In the genomic region with DNA sequence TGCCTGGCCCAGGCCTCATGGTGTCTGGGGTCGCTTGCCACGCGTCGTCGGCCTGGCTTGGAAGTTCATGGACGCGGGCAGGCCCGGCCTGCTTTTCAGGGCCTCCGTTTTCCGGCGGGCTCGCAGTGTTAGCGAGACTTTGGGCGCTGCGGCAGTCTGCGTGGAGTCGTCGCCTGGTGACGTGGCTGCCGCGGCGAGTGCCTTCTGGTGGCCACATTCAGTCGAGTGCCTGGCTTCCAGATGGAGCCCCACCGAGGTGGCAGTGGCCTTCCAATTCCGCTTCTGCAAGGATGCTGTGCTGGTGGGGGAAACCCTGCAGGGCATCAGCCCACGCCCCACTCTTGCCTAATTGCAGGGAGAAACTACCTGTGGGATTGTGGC, we compare ENCODE assay signal across 7 mouse cellular contexts.
DNase-seq lines count a peak whose midpoint lies in the region; ATAC-seq and TF ChIP-seq lines count a peak whose summit lies in the region.
"Not testable (repeated sequence)": the region's sequence is repeated elsewhere in the genome, so short reads cannot be mapped to it uniquely, and the experiment has no call there.

No protein-coding gene starts in this region.

- ATAC-seq in embryonic facial prominence, embryonic 13.5 days (ENCODE audit: insufficient number of reproducible peaks, insufficient read depth, low FRiP score, low TSS enrichment, low read depth) = not testable (repeated sequence)
- peak; percentile 53 for ATAC-seq in inflammation-experienced regulatory T-cells, adult 6 months
- ATAC-seq in limb, embryonic 13.5 days (ENCODE audit: low FRiP score, low read depth) = peak; percentile 75; the same call in 1 of the 2 replicates
- ATAC-seq in neural tube, embryonic 15.5 days (ENCODE audit: low FRiP score) = peak; percentile 85

- H3K36me3 ChIP-seq in embryonic facial prominence, embryonic 13.5 days = peaks cover 16% of the 10 kb centered on the region
- H3K36me3 ChIP-seq in heart, adult 2 months (ENCODE audit: control insufficient read depth, insufficient read depth, low read length); macrophage (ENCODE audit: inconsistent target); neural tube, embryonic 15.5 days: not testable (repeated sequence)
- H3K36me3 ChIP-seq in limb, embryonic 13.5 days = peaks cover 19% of the 10 kb centered on the region

- not testable (repeated sequence) for H3K79me2 ChIP-seq in heart, adult 2 months (replicated peaks; ENCODE audit: control insufficient read depth, insufficient read depth, low read length); macrophage (ENCODE audit: inconsistent target)

- TF ChIP-seq CTCF in bone marrow macrophage, adult 2 months (IDR thresholded peaks at IDR 0.05; ENCODE audit: low read depth, low read length); heart, adult 2 months (IDR thresholded peaks at IDR 0.05): not testable (repeated sequence)

- 21% methylated on average over 26 of the region's 26 CpGs for WGBS in embryonic facial prominence, embryonic 13.5 days
- 21% methylated on average over 26 of the region's 26 CpGs for WGBS in heart, adult 2 months
- WGBS in limb, embryonic 13.5 days = 19% methylated on average over 26 of the region's 26 CpGs
- 23% methylated on average over 22 of the region's 26 CpGs for WGBS in macrophage (ENCODE audit: missing documents)
- WGBS in neural tube, embryonic 15.5 days = 23% methylated on average over 26 of the region's 26 CpGs

- peak overlapping the region; percentile 60 for H3K4me3 ChIP-seq in bone marrow macrophage, adult 2 months (ENCODE audit: insufficient read depth, low read length)
- peak overlapping the region; percentile 53 for H3K4me3 ChIP-seq in embryonic facial prominence, embryonic 13.5 days
- H3K4me3 ChIP-seq in heart, adult 2 months = peak overlapping the region; percentile 54
- peak overlapping the region; percentile 55 for H3K4me3 ChIP-seq in limb, embryonic 13.5 days
- peak overlapping the region; percentile 7; the same call in 1 of the 2 replicates for H3K4me3 ChIP-seq in macrophage (ENCODE audit: inconsistent target)
- peak overlapping the region; percentile 50 for H3K4me3 ChIP-seq in neural tube, embryonic 15.5 days (replicated peaks)

- peak overlapping the region; percentile 73 for H3K4me2 ChIP-seq in embryonic facial prominence, embryonic 13.5 days
- peak overlapping the region; percentile 71 for H3K4me2 ChIP-seq in limb, embryonic 13.5 days (replicated peaks)
- peak overlapping the region; percentile 78 for H3K4me2 ChIP-seq in neural tube, embryonic 15.5 days

- intact Hi-C loops in heart, adult 2 months (cut with DNase I) = not testable (repeated sequence)

- H3K27me3 ChIP-seq in embryonic facial prominence, embryonic 13.5 days; heart, adult 2 months (ENCODE audit: control insufficient read depth, insufficient read depth, low read length); limb, embryonic 13.5 days; neural tube, embryonic 15.5 days (replicated peaks): not testable (repeated sequence)

- peaks cover 19% of the 10 kb centered on the region for H3K9me3 ChIP-seq in embryonic facial prominence, embryonic 13.5 days
- peaks cover 15% of the 10 kb centered on the region for H3K9me3 ChIP-seq in limb, embryonic 13.5 days
- H3K9me3 ChIP-seq in neural tube, embryonic 15.5 days (replicated peaks) = not testable (repeated sequence)

- not testable (repeated sequence) for TF ChIP-seq EP300 in heart, adult 2 months (IDR thresholded peaks at IDR 0.05; ENCODE audit: insufficient read depth, low read depth, low read length)

- not testable (repeated sequence) for H3K4me1 ChIP-seq in bone marrow macrophage, adult 2 months (ENCODE audit: control insufficient read depth, insufficient read depth, low read length); embryonic facial prominence, embryonic 13.5 days; heart, adult 2 months (ENCODE audit: control insufficient read depth, insufficient read depth, low read length); limb, embryonic 13.5 days; neural tube, embryonic 15.5 days

- peak overlapping the region; percentile 78 for H3K9ac ChIP-seq in embryonic facial prominence, embryonic 13.5 days
- H3K9ac ChIP-seq in heart, adult 2 months (ENCODE audit: low read depth, low read length) = peak overlapping the region; percentile 94
- H3K9ac ChIP-seq in limb, embryonic 13.5 days = peak overlapping the region; percentile 75
- peak overlapping the region; percentile 55 for H3K9ac ChIP-seq in neural tube, embryonic 15.5 days (replicated peaks)

- TF ChIP-seq POLR2A in bone marrow macrophage, adult 2 months (IDR thresholded peaks at IDR 0.05; ENCODE audit: borderline replicate concordance, low read depth, low read length); heart, adult 2 months (IDR thresholded peaks at IDR 0.05; ENCODE audit: insufficient read depth, low read depth, low read length): not testable (repeated sequence)

- H3K27ac ChIP-seq in bone marrow macrophage, adult 2 months (ENCODE audit: insufficient read depth, low read depth, low read length); embryonic facial prominence, embryonic 13.5 days; heart, adult 2 months; limb, embryonic 13.5 days; macrophage; neural tube, embryonic 15.5 days (replicated peaks): not testable (repeated sequence)

- DNase-seq in heart, adult 2 months = not testable (repeated sequence)

Comparison
In these comparisons a context has a peak if more than half of its experiments do, and no peak if none do; other contexts are left out.
1. H3K4me3 ChIP-seq: peak in every context shown above with its lines; median percentile 60 in bone marrow macrophage, adult 2 months; 55 in limb, embryonic 13.5 days; 54 in heart, adult 2 months; 53 in embryonic facial prominence, embryonic 13.5 days; 50 in neural tube, embryonic 15.5 days; 7 in macrophage.